20 mouse cellular contexts compared by ENCODE assay signal in genomic region chr13:89339776-89340175, GRCm38 (mm10).
"Had no signal": no experiment of that assay in that cellular context is flagged by ENCODE, and none has a peak within 500 bp of the region (broad histone marks: within the 10 kb centered on the region; RNA-seq: fewer than 3 reads in every experiment).

No protein-coding gene starts in this region.

- H3K4me3 ChIP-seq: liver, embryonic 15.5 days; lung, embryonic 15.5 days; midbrain, embryonic 10.5 days; midbrain, embryonic 12.5 days; myocyte; neural tube, embryonic 13.5 days; neural tube, embryonic 15.5 days had no signal

- H3K9me3 ChIP-seq: liver, embryonic 15.5 days; lung, embryonic 15.5 days; midbrain, embryonic 10.5 days; midbrain, embryonic 12.5 days; neural tube, embryonic 13.5 days; neural tube, embryonic 15.5 days had no signal

- H3K27ac ChIP-seq: liver, embryonic 15.5 days; lung, embryonic 15.5 days; midbrain, embryonic 10.5 days; midbrain, embryonic 12.5 days; neural tube, embryonic 13.5 days had no signal

- DNase-seq: liver, postnatal 0 days; lung, adult 2 months; lung, postnatal 14 days; lung, postnatal 36 days; midbrain, embryonic 14.5 days; right cerebral cortex, adult 18-20 months; right cerebral cortex, postnatal 25 days; right cerebral cortex, postnatal 4 days; spleen, adult 18-20 months; thymus, adult 18-20 months; thymus, postnatal 14 days; thymus, postnatal 36 days had no signal

- H3K4me1 ChIP-seq: liver, embryonic 15.5 days; lung, embryonic 15.5 days; midbrain, embryonic 10.5 days; midbrain, embryonic 12.5 days; neural tube, embryonic 13.5 days had no signal

- H3K36me3 ChIP-seq: liver, embryonic 15.5 days; lung, embryonic 15.5 days; midbrain, embryonic 10.5 days; midbrain, embryonic 12.5 days; neural tube, embryonic 13.5 days; neural tube, embryonic 15.5 days had no signal

- ATAC-seq: liver, postnatal 0 days; lung, postnatal 0 days had no signal

- H3K4me2 ChIP-seq: liver, embryonic 15.5 days; lung, embryonic 15.5 days; midbrain, embryonic 12.5 days; neural tube, embryonic 13.5 days; neural tube, embryonic 15.5 days had no signal

- H3K27me3 ChIP-seq: liver, embryonic 15.5 days; lung, embryonic 15.5 days; midbrain, embryonic 12.5 days; neural tube, embryonic 13.5 days; neural tube, embryonic 15.5 days had no signal

- H3K9ac ChIP-seq: liver, embryonic 15.5 days; liver, postnatal 0 days; lung, embryonic 15.5 days; midbrain, embryonic 12.5 days; neural tube, embryonic 13.5 days; neural tube, embryonic 15.5 days had no signal
